Mouse (Mus musculus): Measurements from ENCODE around the gene Ano9.
A peak's percentile ranks its signal among the peaks of the same experiment; 100 is the strongest.

Ano9 gene

DNA sequence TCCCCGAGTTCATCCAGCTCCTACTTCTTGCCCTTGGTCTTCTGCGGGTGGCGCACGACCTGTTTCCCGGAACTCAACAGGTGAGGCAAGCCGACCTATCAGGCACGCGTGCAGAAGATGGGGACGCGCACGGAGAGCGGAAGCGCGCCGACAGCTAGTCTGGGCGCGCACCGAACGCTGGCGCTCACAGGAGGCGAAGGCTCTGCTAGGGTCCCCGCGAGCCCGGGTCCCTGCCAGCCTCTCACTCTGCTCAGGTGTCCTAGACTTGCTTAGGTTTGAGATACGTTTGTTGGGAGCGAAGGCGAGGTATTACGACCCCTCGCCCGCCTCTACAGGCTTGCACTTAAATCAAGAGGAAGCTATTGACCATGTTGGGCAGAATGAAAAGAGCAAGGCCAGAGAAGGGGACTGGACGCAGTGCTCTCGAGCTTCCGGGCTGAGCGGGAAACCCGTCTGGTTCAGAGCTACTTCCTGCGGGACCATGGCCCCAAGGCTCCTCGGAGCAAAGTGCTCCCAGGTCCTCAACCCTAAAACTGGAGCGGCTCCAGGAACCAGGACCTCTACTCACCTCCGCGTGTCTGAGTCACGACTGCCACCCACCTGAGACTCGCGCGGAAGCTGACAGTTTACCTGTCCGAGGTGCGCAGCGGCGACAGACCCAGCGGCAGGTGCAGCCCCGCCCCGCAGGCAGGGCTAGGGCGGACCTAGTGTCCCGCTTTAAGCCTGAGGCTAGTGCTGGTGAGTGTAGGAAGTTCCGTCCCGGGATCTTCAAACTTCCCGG is 17.5 kb downstream of the Ano9 start, which contains the start of gene Sigirr:
Sigirr (minus strand) TSS at position 662 of the 781 bp plus-strand sequence.
- peak; percentile 68 for DNase-seq (ENCODE audit: low read depth, low spot score)

DNA sequence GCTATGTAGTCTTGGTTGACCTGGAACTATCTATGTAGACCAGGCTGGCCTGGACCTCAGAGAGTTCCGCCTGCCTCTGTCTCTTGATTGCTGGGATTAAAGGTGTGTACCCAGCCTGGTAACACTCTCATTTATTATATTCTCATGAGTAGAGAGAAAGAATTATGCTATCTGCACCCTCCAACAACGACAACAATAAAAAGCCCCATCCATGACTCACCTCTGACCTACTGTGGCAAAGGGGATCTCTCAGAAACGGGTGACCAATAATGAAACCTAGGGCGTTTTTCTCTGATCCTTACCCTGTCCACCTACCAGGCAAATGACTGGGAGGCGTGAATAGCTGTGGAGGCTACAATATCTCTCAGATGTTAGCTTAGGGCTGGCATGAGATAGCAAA is 20.4 kb downstream of the Ano9 start:
- DNase-seq (ENCODE audit: low read depth, low spot score), result no peak

DNA sequence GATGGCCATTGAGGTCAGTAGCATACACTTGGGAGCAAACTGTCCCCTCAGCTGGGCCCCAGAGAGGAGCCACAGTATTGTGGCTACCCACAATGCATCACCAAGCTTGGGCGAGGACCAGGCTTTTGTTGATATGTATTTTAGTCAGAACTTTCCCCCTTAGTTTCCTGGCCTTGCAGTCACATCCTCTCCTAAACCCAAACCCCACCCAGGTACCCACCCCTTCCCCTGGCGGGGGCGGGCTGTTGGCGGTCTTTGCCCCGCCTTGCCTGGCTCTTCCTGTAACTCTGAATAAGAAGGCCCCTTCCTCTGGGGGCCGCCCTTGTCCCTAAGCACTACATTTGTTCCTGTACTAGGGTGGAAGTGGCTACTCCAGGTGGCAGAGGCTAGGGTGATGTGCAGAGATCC is 21.0 kb downstream of the Ano9 start:
- no peak for DNase-seq (ENCODE audit: low read depth, low spot score)

DNA sequence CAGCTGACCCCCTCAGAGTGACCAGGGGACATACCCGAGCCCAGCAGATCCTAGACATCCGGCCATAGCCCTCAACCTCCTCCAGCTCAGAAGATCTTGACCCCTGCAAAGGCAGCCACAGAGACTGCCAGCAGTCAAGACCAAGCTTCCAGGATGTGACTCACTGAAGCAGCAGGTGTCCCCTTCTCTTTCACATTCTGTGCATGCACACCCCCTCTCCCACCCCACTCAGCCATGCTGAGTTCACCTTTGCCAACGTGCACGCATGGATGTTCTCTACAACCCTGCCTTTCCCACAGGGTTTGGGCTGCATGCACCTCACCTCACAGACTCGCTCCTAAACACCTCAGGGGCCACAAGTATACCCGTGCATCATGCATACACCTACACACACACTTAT is 21.6 kb downstream of the Ano9 start:
- peak; percentile 29 for DNase-seq (ENCODE audit: low read depth, low spot score)

DNA sequence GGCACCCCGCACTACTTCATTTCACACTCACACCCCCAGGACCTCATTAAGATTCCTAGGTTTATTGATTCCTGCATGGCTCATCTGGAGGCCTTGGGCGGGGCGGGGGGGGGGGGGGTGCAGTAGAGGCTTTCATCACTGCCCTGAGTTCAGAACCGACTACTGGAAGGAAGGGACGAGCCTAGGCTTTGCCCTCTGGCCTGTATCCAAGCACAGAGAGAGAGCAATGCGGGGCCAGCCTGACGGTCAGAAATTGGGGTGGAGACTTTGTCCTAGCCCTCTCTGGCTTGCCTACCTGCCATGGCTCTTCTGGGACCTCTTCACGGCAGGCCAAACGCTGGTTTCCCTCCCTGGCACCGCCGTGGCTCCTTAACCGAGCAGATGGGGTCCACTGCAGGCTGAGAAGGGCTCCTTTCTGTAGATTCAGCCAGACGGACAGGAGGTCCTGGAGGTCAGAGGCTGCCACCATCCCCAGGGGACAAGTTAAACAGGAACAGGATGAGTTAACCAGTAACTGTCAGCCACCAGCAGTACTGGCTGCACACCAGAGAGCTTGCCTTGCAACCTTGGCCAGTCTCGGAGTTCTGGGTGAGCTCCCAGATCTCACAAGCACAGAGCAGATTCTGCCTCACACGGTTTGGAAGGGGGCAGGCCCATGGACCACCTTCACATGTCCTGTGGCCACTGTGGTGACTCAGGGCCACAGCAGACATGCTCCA is 23.0 kb downstream of the Ano9 start:
- no peak for DNase-seq (ENCODE audit: low read depth, low spot score)

DNA sequence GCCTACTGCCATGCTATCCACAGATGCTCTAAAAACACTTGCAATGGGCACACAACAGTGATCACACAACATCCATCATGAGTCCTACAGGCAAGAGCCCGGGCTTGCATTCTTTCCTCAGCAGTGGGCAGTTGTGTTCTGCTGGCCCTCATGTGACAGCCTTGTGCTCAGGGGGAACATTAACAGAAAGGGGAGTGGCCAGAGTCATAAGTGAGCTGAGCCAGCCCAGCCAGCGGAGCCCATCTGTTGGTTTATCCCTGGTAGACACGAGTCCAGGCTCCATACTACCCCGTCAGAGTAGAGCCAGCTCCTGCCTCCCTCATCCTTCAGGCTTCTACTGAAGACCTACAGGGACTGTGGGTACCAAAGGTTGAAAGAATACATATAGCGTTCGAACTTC is 23.7 kb downstream of the Ano9 start:
- no peak for DNase-seq (ENCODE audit: low read depth, low spot score)

DNA sequence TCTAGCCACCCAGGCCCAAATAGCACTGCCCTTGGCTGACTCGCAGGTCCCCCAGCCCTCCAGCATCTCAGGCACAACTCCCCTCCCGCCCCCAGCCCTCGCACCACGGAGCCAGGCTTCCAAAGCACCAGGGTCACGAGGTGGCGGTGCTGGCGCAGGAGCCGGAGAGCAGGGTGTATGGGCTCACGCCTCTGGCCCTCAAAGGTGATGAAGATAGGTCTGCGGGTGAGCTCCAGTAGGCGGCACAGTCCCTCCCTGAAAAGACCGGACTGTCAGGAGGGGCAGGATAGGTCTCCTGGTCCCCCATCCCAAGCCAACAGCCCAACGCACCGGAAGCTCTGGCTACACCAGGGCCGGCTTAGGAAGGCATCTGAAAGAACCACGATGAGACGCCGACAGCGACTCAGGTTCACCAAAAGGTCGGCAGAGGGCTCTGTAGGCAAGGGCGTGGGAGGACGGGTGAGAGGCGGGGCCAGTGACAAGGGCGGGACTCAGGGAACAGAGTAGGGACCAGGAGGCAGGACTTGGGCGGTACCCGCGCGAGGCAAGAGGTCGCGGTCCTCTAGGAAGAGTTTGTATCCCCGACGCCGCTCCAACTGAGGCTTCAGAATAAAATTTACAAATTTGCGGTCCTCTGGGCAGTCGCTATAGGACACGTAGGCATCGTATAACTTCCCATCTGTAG is 25.4 kb downstream of the Ano9 start:
- DNase-seq (ENCODE audit: low read depth, low spot score), result peak; percentile 84

DNA sequence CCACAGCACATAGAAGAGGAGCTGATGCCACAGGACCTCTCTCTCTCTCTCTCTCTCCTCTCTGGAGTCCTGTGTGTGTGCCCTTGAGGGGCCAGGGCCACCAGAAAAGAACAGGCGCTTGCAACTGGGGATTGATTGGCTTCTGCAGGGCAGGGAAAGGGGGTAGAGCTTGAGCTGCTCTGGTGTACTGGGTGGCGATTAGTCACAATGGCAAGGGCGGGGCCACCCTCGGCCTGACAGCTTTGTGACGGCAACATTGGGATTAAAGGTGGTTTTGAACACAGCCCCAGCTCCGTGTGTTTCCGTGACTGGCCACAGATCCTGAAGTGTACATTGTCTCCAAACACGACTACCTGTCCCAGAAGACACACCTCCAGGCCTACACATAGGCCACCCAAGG is 27.4 kb downstream of the Ano9 start:
- DNase-seq (ENCODE audit: low read depth, low spot score), result no peak

DNA sequence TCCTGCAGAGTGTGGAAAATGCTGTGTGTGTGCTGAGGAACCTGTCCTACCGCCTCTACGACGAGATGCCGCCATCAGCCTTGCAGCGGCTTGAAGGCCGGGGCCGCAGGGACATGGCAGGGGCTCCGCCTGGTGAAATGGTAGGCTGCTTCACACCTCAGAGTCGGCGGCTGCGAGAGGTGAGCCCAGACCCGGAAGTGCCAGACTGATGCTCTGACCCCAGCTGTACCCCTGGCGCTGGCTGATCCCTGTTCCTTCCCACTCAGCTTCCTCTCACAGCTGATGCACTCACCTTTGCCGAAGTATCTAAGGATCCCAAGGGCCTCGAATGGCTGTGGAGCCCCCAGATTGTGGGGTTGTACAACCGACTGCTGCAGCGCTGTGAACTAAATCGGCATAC is 29.1 kb downstream of the Ano9 start:
- no peak for DNase-seq (ENCODE audit: low read depth, low spot score)

DNA sequence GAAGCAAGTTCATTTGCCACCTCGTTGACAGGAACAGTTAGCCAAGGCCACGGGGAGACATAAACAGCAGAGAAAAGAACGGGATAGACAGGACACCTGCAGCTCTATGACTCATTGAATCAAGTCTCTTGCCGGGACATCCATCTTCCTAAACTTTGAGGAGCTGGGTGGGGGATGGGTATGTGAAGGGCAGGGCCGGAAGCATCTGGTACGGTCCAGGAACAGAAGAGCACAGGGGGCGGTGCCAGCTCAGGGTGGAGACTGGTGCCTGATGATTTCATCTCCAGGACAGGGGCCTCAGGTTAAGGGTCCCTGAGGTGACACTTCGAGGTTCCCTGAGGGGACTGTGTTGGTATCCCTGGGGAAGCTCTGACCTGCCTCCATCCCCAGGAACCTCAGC is 29.7 kb downstream of the Ano9 start:
- DNase-seq (ENCODE audit: low read depth, low spot score), result no peak

DNA sequence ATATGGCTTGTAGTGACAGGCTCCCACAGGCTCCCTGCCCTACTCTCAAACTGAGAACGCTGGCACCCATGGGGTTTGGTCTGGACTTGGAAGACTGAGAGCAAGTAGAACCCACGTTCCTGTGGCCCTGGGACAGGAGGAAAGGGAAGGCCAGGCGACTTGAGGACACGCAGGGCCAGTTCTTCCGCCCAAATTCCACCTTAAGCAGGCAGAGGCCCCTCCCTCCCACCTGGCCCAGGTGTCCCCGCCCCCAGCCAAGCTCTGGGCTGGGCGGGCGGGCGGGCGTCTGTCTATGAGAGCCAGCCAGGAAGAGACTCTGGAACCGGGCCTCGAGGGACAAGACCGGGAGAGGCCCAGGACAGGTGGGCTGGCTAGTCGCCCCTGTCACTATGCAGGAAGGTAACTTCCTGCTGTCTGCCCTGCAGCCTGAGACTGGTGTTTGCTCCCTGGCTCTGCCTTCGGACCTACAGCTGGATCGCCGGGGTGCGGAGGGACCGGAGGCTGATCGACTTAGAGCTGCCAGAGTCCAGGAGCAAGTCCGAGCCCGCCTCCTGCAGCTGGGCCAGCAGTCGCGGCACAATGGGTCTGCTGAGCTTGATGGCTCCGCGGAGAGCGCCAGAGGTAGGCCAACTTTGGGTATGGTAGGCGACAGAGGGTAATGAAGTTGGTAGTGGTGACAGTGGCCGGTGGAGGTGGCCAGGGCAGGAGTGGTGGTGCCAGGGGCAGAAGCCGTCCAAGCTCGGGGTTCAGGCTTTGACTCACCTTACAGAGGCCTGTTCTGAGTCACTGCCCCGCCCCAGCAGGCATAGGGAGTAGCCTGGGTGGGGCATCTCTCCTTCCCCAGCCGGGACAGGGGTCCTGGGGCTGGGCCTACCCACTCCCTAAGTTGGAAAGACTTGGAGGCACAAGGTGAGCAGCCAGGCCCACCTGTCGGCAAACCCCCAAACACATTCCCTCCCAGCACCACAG is 37.8 kb downstream of the Ano9 start:
- no peak for DNase-seq (ENCODE audit: low read depth, low spot score)

DNA sequence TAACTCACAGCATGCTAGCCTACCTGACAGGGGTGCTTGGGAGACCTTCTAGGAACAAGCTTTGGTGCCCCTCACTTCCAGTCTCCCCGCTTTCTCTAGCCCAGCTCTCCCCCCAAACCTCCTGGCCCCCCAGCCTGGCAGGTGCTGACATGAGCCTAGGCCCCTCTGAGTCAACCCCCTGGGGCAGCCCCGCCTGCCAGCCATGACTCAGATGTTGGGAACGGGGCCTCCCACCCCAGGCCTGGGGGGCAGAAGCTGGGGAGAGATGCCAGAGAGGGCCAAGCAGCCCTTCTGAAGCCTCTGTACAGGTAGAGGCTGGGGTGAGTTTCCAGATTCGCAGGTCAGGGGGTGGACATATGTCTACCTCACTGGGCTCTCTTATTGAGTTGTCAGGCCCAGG is 38.7 kb downstream of the Ano9 start:
- DNase-seq (ENCODE audit: low read depth, low spot score), result no peak

DNA sequence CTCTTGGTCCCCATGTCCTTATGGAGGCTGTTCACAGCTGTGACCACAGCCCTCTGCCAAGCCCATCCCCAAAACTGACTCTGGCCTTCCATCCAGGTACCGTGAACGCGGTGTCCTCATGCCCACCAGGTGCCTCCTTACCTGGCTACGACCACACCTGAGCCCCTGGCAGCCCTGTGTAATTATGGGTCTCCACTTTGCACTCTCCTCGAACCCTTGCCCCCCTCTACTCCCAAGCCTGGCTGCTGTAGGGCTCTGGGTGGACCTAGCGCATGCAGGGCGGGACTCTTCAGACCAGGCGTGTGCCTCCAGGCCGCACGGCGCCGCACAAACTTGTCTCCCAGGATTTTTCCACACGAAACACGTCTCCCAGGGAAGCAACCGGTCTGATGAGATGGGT is 39.8 kb downstream of the Ano9 start, which contains the start of gene Pkp3:
Pkp3 (plus strand) TSS at position 378 of the 400 bp plus-strand sequence.
- DNase-seq (ENCODE audit: low read depth, low spot score), result no peak

DNA sequence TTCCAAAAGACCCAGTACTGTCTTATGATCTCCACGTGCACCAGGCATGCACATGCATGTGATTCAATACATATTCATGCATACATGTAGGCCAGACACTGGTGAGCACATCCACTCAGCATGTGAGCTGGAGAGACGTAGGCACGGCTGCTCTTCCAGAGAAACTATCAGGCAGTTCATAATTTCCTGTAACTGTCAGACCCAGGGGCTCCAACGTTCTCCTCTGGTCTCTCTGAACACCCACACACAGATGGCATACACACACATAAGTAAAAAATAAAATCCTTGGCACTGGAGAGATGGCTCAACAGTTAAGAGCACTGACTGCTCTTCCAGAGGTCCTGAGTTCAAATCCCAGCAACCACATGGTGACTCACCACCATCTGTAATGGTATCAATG is 43.8 kb downstream of the Ano9 start:
- peak; percentile 27 for DNase-seq (ENCODE audit: low read depth, low spot score)

DNA sequence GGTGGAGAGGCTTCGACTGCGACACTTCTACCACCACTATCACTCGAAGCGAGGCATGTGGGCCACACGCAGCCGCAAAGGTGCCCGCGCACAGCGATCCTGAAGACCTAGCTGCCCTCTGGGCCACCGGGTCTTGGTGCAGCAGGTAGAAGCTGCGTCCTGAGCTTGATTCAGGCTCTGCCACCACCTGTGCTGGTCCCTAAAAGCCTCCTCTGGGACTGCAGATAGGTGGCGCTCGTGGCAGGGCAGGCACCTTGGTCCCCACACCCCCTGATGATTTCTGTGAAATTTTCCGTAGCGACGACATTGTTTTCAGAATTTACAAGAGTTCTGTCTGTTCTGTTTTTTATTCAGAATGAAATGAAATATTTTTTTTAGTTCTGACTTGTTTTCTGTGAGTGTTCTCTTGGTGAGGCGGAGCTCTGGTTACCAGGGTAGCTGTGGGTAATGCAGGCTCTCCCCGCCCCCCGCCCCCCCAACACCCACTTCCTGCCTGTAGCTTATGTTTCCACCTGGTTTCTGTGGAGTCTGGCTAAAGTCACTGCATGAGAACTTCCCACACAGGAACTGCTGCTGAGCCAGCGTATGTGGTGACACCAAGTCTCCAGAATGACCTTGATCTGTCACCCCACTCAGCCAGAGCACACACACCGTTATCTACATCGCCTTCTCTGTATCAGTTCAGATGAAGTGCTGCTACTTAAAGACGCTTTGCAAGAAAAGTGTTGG is 45.4 kb downstream of the Ano9 start:
- peak; percentile 65 for DNase-seq (ENCODE audit: low read depth, low spot score)

DNA sequence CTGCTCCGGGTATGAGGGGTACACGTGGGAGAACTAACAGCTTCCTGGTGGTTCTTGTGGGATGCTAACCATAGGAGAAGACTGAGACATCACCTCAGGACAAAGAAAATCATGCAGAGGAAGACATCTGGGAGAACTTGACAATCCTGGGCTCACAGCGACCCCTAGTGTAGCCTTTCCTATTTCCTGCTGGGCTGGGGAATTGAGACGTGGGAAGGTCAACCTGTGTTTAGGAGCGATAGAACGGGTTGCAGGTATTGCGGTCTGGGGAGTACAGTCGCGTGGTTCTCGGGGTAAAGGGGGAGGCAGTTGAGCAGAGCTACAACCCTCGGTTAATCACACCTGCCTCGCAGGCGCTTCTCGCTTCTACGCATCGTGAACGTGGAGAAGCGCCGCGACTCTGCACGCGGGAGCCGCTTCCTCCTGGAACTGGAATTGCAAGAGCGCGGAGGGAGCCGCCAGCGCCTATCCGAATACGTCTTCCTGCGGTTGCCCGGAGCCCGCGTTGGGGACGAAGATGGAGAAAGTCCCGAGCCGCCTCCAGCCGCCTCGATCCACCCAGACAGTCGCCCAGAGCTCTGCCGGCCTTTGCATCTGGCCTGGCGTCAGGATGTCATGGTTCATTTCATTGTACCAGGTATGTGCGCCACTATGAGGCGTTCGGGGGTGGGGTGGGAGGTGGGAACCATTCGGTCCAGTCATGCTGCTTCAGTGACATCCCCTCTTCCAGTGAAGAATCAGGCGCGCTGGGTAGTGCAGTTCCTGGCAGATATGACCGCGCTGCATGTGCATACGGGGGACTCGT is 47.3 kb downstream of the Ano9 start:
- DNase-seq (ENCODE audit: low read depth, low spot score), result peak; percentile 94

DNA sequence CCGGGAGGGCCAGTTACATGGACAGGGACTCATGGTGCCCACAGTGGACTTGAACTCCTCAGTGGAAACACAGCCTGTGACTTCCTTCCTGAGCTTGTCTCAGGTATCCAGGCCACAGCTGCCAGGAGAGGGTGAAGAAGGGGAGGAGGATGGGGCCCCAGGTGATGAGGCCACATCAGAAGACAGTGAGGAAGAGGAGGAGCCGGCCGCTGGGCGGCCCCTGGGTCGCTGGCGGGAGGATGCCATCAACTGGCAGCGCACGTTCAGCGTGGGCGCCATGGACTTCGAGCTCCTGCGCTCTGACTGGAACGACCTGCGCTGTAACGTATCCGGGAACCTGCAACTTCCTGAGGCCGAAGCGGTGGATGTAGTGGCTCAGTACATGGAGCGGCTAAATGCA is 49.3 kb downstream of the Ano9 start:
- DNase-seq (ENCODE audit: low read depth, low spot score), result no peak

DNA sequence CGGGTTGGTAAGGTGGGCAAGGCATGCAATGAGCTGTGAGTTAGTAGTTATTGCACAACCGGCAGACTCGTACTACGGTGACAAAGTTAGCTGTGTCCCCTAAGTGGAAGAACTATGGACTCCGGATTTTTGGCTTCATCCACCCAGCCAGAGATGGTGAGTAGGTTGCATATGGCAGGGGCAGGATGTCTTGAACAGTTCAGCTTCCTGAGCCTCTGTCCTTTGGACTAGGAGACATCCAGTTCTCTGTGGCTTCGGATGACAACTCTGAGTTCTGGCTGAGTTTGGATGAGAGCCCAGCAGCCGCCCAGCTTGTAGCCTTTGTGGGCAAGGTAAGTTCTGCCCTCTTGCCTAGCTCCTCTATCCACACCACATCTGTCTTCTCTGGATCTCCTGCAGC is 53.0 kb downstream of the Ano9 start:
- no peak for DNase-seq (ENCODE audit: low read depth, low spot score)

DNA sequence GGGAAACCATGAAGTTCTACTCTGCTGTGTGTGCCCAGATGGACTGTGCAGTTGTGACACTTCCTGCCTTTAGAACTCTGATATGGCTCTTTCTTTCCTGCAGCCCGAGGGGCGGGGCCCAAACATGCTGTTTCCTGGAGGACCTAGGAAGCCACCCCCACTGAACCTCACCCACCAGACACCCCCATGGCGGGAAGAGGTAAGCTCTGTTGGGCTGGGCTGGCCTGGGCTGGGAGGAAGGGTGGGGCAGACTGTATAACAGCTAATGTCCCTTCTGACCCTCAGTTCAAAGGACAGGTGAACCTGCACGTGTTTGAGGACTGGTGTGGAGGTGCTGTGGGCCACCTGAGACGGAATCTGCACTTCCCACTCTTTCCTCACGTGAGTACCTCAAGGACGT is 53.4 kb downstream of the Ano9 start:
- DNase-seq (ENCODE audit: low read depth, low spot score), result no peak

DNA sequence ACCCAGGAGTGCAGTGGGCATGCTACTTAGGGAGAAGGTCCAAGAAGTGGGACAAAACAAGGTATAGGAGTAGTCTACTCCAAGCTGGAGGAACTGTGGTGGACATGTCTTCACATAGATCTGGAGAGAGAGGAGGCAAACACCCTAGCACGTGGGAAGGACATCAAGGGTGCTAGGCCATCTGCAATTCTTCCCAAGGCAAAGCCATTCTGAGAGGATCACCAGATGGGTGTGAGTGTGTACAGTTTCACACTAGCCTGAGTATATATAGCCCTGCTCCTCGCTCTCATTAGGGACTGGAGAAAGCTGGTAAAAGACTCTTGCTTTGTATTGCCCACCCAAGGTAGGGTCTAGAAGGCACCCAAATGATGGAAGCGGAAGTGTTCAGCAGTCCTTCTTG is 54.3 kb downstream of the Ano9 start:
- peak; percentile 57 for DNase-seq (ENCODE audit: low read depth, low spot score)
